Mouse (Mus musculus) liver, adult 2 months (tissue): ENCODE data around the gene Mprip. TPM values are rescaled to one million over a fixed set of nuclear protein-coding genes. Genes with fewer than 3 reads are reported as not detected.

Experiments
- DNase-seq: peaks from one replicate; pipeline ENCODE4 v3.0.0-alpha.2; 2011; ENCODE audit warnings: low read depth, low spot score; ENCODE audit errors: extremely low read depth
- H3K27ac ChIP-seq: fragments of 200-500 bp; replicated peaks from 2 replicates; pipeline ENCODE4 v1.5.1; 2012; ENCODE audit warnings: low read depth, mild to moderate bottlenecking, control low read depth, inconsistent platforms, low read length; ENCODE audit not compliant: insufficient read depth
- H3K27me3 ChIP-seq: fragments of 200-500 bp; 2 replicates; pipeline ENCODE4 v1.6.1; 2012; ENCODE audit warnings: mild to moderate bottlenecking, moderate library complexity, low read length, inconsistent platforms; ENCODE audit not compliant: control insufficient read depth, insufficient read depth
- H3K36me3 ChIP-seq: fragments of 200-500 bp; 2 replicates; pipeline ENCODE4 v1.6.1; 2012; ENCODE audit warnings: low read length, inconsistent platforms; ENCODE audit not compliant: control insufficient read depth, insufficient read depth
- H3K4me1 ChIP-seq: fragments of 200-500 bp; 2 replicates; pipeline ENCODE4 v1.6.1; 2011; ENCODE audit warnings: low read length; ENCODE audit not compliant: control insufficient read depth, insufficient read depth
- H3K4me3 ChIP-seq: fragments of 200-500 bp; 2 replicates; pipeline ENCODE4 v1.5.1; 2011; ENCODE audit warnings: low read depth, mild to moderate bottlenecking, control low read depth, low read length, moderate library complexity; ENCODE audit not compliant: insufficient read depth
- H3K79me2 ChIP-seq: fragments of 200-500 bp; 2 replicates; pipeline ENCODE4 v1.6.1; 2012; ENCODE audit warnings: inconsistent platforms, mild to moderate bottlenecking, low read length, moderate library complexity; ENCODE audit not compliant: control insufficient read depth, insufficient read depth
- H3K9ac ChIP-seq: fragments of 200-500 bp; 2 replicates; pipeline ENCODE4 v1.6.1; 2012; ENCODE audit warnings: low read depth, mild to moderate bottlenecking, control low read depth, inconsistent platforms, low read length
- CTCF ChIP-seq: fragments of 200-500 bp; IDR thresholded peaks from 2 replicates; pipeline ENCODE4 v1.5.1; 2011; ENCODE audit warnings: low read depth, low read length, control low read depth
- POLR2A ChIP-seq: fragments of 200-500 bp; IDR thresholded peaks from 2 replicates; pipeline ENCODE4 v1.6.1; 2011; ENCODE audit warnings: low read length, control low read depth; ENCODE audit not compliant: insufficient read depth; ENCODE audit errors: extremely low read depth
- WGBS: fragments of 180-500 bp; shearing (Covaris S2); methylation state at CpG from one replicate; pipeline ENCODE4 v1.1.7; 2018; 5-methylcytosine and 5-hydroxymethylcytosine counted together
- polyA plus RNA-seq: library from polyadenylated mRNA; depleted of rRNA; stranded (reverse); fragments of >200 nt; gene quantifications from 2 replicates; pipeline ENCODE4 v1.2.3, GENCODE M21; 2012
- total RNA-seq: library from RNA; depleted of rRNA; stranded (reverse); fragments of >200 nt; gene quantifications from 2 replicates; pipeline ENCODE4 v1.2.3, GENCODE M21; 2014

Mprip gene
- total and polyA plus RNA-seq, 2 experiments = 29.0 to 58.4 TPM

GRCm38 (mm10) chr11:59642420-59642819, 18.7 kb upstream of the Mprip start:
- WGBS = 97% methylated on average over 8 of the region's 8 CpGs
- DNase-seq = no peak
- H3K4me3 ChIP-seq = no peak overlapping the region
- H3K4me1 ChIP-seq = peaks cover 6% of the 10 kb centered on the region; the same call in 1 of the 2 replicates
- H3K79me2 ChIP-seq = no peaks in the 10 kb centered on the region
- no peaks in the 10 kb centered on the region for H3K36me3 ChIP-seq
- no peaks in the 10 kb centered on the region for H3K27me3 ChIP-seq
- H3K9ac ChIP-seq = no peak overlapping the region
- H3K27ac ChIP-seq = no peak overlapping the region
- TF ChIP-seq CTCF (no peak), POLR2A (no peak)

GRCm38 (mm10) chr11:59645036-59645435, 16.1 kb upstream of the Mprip start:
- WGBS = 65% methylated on average over 7 of the region's 7 CpGs
- DNase-seq = no peak

GRCm38 (mm10) chr11:59649058-59649457, 12.0 kb upstream of the Mprip start:
- Histone ChIP-seq H3K9ac (no peak overlapping the region), H3K4me1 (no peaks in the 10 kb centered on the region), H3K4me3 (no peak overlapping the region), H3K36me3 (no peaks in the 10 kb centered on the region), H3K27me3 (no peaks in the 10 kb centered on the region), H3K79me2 (no peaks in the 10 kb centered on the region), H3K27ac (no peak overlapping the region)
- TF ChIP-seq POLR2A (no peak), CTCF (no peak)
- 55% methylated on average over 4 of the region's 4 CpGs for WGBS
- peak; percentile 60 for DNase-seq

More at GRCm38 (mm10) chr11:59645036-59645435, 16.1 kb upstream of the Mprip start:
- Histone ChIP-seq H3K4me1 (peaks cover 3% of the 10 kb centered on the region; the same call in 1 of the 2 replicates), H3K4me3 (no peak overlapping the region), H3K9ac (no peak overlapping the region), H3K36me3 (no peaks in the 10 kb centered on the region), H3K27ac (no peak overlapping the region), H3K79me2 (no peaks in the 10 kb centered on the region), H3K27me3 (no peaks in the 10 kb centered on the region)
- TF ChIP-seq CTCF = no peak
- TF ChIP-seq POLR2A = no peak

- TF ChIP-seq CTCF (no peak), POLR2A (no peak)
- no peaks in the 10 kb centered on the region for H3K79me2 ChIP-seq
These were observed 8.1 kb upstream of the Mprip start for GRCm38 (mm10) chr11:59653003-59653402.

GRCm38 (mm10) chr11:59653547-59653946, 7.6 kb upstream of the Mprip start:
- Histone ChIP-seq H3K4me3 (no peak overlapping the region), H3K9ac (no peak overlapping the region), H3K27ac (no peak overlapping the region), H3K4me1 (no peaks in the 10 kb centered on the region; the same call in 1 of the 2 replicates), H3K79me2 (no peaks in the 10 kb centered on the region), H3K27me3 (no peaks in the 10 kb centered on the region), H3K36me3 (no peaks in the 10 kb centered on the region)
- 97% methylated on average over 2 of the region's 2 CpGs for WGBS
- no peak for DNase-seq
- no peak for TF ChIP-seq CTCF
- TF ChIP-seq POLR2A = no peak

More at GRCm38 (mm10) chr11:59653003-59653402, 8.1 kb upstream of the Mprip start:
- no peak overlapping the region for H3K4me3 ChIP-seq
- no peaks in the 10 kb centered on the region for H3K36me3 ChIP-seq
- H3K27ac ChIP-seq = no peak overlapping the region
- DNase-seq = no peak
- no peak overlapping the region for H3K9ac ChIP-seq
- no peaks in the 10 kb centered on the region for H3K27me3 ChIP-seq
- H3K4me1 ChIP-seq = no peaks in the 10 kb centered on the region; the same call in 1 of the 2 replicates
- 89% methylated on average over 2 of the region's 2 CpGs for WGBS

GRCm38 (mm10) chr11:59655337-59655736, 5.8 kb upstream of the Mprip start:
- Histone ChIP-seq H3K36me3 (no peaks in the 10 kb centered on the region), H3K4me3 (no peak overlapping the region), H3K27me3 (no peaks in the 10 kb centered on the region), H3K4me1 (peaks cover 7% of the 10 kb centered on the region), H3K9ac (no peak overlapping the region), H3K79me2 (no peaks in the 10 kb centered on the region), H3K27ac (no peak overlapping the region)
- no peak for DNase-seq
- TF ChIP-seq POLR2A = no peak
- TF ChIP-seq CTCF = no peak
- 72% methylated on average over 5 of the region's 5 CpGs for WGBS
